Comparison of ENCODE assay signal across 9 mouse cellular contexts in the genomic region with DNA sequence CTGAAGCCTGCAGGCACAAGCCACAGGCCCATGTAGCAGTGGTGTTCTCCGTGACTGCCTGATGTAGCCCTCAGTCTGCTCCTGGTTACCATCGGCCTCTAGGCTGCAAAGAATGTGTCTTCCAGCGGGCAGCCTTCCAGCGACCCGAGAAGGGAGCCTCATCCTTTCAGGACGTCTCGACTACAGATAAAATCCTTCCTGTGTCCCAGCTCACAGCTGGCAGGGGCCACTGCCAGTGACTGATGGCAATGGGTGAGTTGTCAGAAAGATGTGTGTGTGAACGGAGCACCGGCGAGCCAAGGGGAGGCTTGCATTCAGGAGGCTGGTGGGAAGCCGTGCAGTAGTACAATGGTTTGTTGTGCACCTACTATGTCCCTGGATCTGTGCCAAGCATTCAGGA.
A peak's percentile ranks its signal among the peaks of the same experiment; 100 is the strongest.
DNase-seq lines count a peak whose midpoint lies in the region; ATAC-seq lines count a peak whose summit lies in the region.
"Had no signal": no experiment of that assay in that cellular context is flagged by ENCODE, and none has a peak within 500 bp of the region (broad histone marks: within the 10 kb centered on the region; RNA-seq: fewer than 3 reads in every experiment).

No protein-coding gene starts in this region.

- peak; percentile 92 for ATAC-seq in hindbrain, embryonic 16.5 days
- ATAC-seq: Patski had no signal

- H3K4me3 ChIP-seq in hindbrain, embryonic 16.5 days (ENCODE audit: low read length), result no peak overlapping the region
- H3K4me3 ChIP-seq: midbrain, embryonic 12.5 days had no signal

- no peaks in the 10 kb centered on the region for H3K9me3 ChIP-seq in hindbrain, embryonic 16.5 days (ENCODE audit: control insufficient read depth, low read length)
- H3K9me3 ChIP-seq: midbrain, embryonic 12.5 days had no signal

- WGBS in hindbrain, embryonic 16.5 days, result 43% methylated on average over 11 of the region's 11 CpGs

- DNase-seq in layer of hippocampus, adult 9-11 months, result peak; percentile 24
- no peak for DNase-seq in layer of hippocampus, postnatal 36 days
- peak; percentile 75 for DNase-seq in adrenal gland, postnatal 25 days
- peak; percentile 53 for DNase-seq in lung, postnatal 36 days
- no peak for DNase-seq in c-Kit-positive CD71-positive TER-119-positive erythroid progenitor cells, embryonic 14.5 days (ENCODE audit: low spot score)
- no peak for DNase-seq in retina, postnatal 1 day

- no peak overlapping the region for H3K9ac ChIP-seq in hindbrain, embryonic 16.5 days (ENCODE audit: low read depth, low read length)
- H3K9ac ChIP-seq: midbrain, embryonic 12.5 days had no signal

- no peaks in the 10 kb centered on the region for H3K36me3 ChIP-seq in hindbrain, embryonic 16.5 days (ENCODE audit: control insufficient read depth, insufficient read depth, low read length)
- H3K36me3 ChIP-seq: midbrain, embryonic 12.5 days had no signal

- H3K4me1 ChIP-seq in hindbrain, embryonic 16.5 days (ENCODE audit: control insufficient read depth, insufficient read depth, low read depth, low read length), result no peaks in the 10 kb centered on the region
- H3K4me1 ChIP-seq: midbrain, embryonic 12.5 days had no signal

- no peak overlapping the region for H3K4me2 ChIP-seq in hindbrain, embryonic 16.5 days (ENCODE audit: low read length)
- H3K4me2 ChIP-seq: midbrain, embryonic 12.5 days had no signal

- 0 out of 2 replicates have a peak overlapping the region, but pooled peaks have one; percentile 7 for H3K27ac ChIP-seq in hindbrain, embryonic 16.5 days (ENCODE audit: low read depth, low read length)
- H3K27ac ChIP-seq: midbrain, embryonic 12.5 days had no signal

- H3K27me3 ChIP-seq in hindbrain, embryonic 16.5 days (replicated peaks; ENCODE audit: control insufficient read depth, insufficient read depth, low read length), result no peaks in the 10 kb centered on the region
- H3K27me3 ChIP-seq: midbrain, embryonic 12.5 days; Patski had no signal

Comparison
In these comparisons a context has a peak if more than half of its experiments do, and no peak if none do; other contexts are left out.
1. DNase-seq: peak in layer of hippocampus, adult 9-11 months (single experiment), adrenal gland, postnatal 25 days (single experiment) and lung, postnatal 36 days (single experiment); none in layer of hippocampus, postnatal 36 days (0 of 2), c-Kit-positive CD71-positive TER-119-positive erythroid progenitor cells, embryonic 14.5 days (single experiment) and retina, postnatal 1 day (single experiment).